Mouse (Mus musculus) stomach, postnatal 0 days (tissue): ENCODE data around the gene Zfhx3.

Experiments
- CTCF ChIP-seq: IDR thresholded peaks from 2 replicates; pipeline ENCODE4 v1.5.1; 2016; ENCODE audit warnings: antibody characterized with exemption, low read depth, mild to moderate bottlenecking, moderate library complexity
- EP300 ChIP-seq: optimal IDR thresholded peaks from 2 replicates; pipeline ENCODE3; 2016; ENCODE audit warnings: antibody characterized with exemption

DNA sequence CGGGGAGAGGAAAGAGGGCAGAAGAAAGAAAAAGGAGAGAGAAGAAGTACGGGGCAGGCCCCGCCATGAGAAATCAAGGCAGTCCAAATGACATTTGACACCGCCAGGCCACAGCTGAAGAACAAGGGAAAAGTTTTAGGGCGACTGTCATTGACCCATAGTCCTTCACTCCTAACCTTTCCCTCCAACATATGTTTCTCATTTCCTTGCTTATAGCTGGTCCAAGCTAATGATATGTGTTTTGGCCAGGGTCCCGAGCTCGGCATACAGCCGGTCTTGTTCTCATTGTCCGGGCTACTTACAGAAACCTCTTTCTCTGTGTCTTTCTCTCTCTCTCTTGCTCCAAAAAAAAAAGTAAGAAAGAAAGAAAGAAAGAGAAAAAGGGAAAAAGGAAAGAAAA is 651.4 kb downstream of the Zfhx3 start:
- TF ChIP-seq CTCF (no peak), EP300 (no peak)
